Mouse (Mus musculus) CH12.LX (cell line): ENCODE measurements around the gene Tshz2. TPM values are rescaled to one million over a fixed set of nuclear protein-coding genes. Genes with fewer than 3 reads are reported as not detected.

Experiments
- DNase-seq: peaks from one replicate; pipeline ENCODE4 v3.0.0-alpha.2; 2013; ENCODE audit errors: extremely low read depth
- H3K27ac ChIP-seq: 2 replicates; pipeline ENCODE4 v1.5.1; 2012; ENCODE audit warnings: low read depth, mild to moderate bottlenecking, control low read depth, moderate library complexity; ENCODE audit not compliant: insufficient read depth
- H3K27me3 ChIP-seq: replicated peaks from 2 replicates; pipeline ENCODE3; 2012; ENCODE audit warnings: inconsistent platforms
- H3K36me3 ChIP-seq, 2 experiments: replicated peaks in 1 of 2; 2 replicates each; pipeline versions ENCODE3 to v1.6.1; 2012; ENCODE audit warnings: inconsistent platforms in 1 of 2, low read length in 1 of 2, mild to moderate bottlenecking in 1 of 2, mixed read lengths in 1 of 2, moderate library complexity in 1 of 2; ENCODE audit not compliant: control insufficient read depth in 1 of 2, insufficient read depth in 1 of 2
- H3K4me1 ChIP-seq, 2 experiments: 2 replicates each; pipeline ENCODE4 v1.6.1; 2012; ENCODE audit warnings: inconsistent platforms in 1 of 2, moderate library complexity in 1 of 2; ENCODE audit not compliant: insufficient read depth in 2 of 2, control insufficient read depth in 1 of 2
- H3K4me2 ChIP-seq: 2 replicates; pipeline ENCODE4 v1.6.1; 2012; ENCODE audit warnings: low read depth, mild to moderate bottlenecking, control low read depth; ENCODE audit not compliant: poor library complexity, insufficient read depth, severe bottlenecking
- H3K4me3 ChIP-seq, 3 experiments: fragments of 150-350 bp in 1 of 3; sonication (generic) in 1 of 3; replicated peaks in 1 of 3; 2 replicates each; pipeline versions ENCODE3 to v1.5.1; 2011 to 2012; ENCODE audit warnings: low read depth in 2 of 3, low read length in 2 of 3, mild to moderate bottlenecking in 2 of 3, moderate library complexity in 2 of 3, control low read depth in 1 of 3, improper control_type of control experiment in 1 of 3, inconsistent platforms in 1 of 3, mixed read lengths in 1 of 3; ENCODE audit not compliant: poor library complexity in 1 of 3
- H3K79me2 ChIP-seq: replicated peaks from 2 replicates; pipeline ENCODE4 v1.6.1; 2012; ENCODE audit warnings: mild to moderate bottlenecking, moderate library complexity; ENCODE audit not compliant: control insufficient read depth, poor library complexity, insufficient read depth, severe bottlenecking; ENCODE audit errors: extremely low read depth
- H3K9ac ChIP-seq: 2 replicates; pipeline ENCODE4 v1.6.1; 2012; ENCODE audit warnings: low read depth, mild to moderate bottlenecking, control low read depth, moderate library complexity; ENCODE audit not compliant: insufficient read depth
- H3K9me3 ChIP-seq: replicated peaks from 2 replicates; pipeline ENCODE3; 2012; ENCODE audit warnings: low read length, inconsistent platforms, mixed read lengths
- BHLHE40 ChIP-seq: IDR thresholded peaks from 2 replicates; pipeline ENCODE4 v1.6.1; 2011; ENCODE audit warnings: mild to moderate bottlenecking, low read depth, low read length, improper control_type of control experiment
- CHD1 ChIP-seq: IDR thresholded peaks from 2 replicates; pipeline ENCODE4 v1.6.1; 2012; ENCODE audit warnings: low read depth, low read length, improper control_type of control experiment, inconsistent platforms
- CTCF ChIP-seq, 2 experiments: IDR thresholded peaks in 1 of 2; conservative IDR thresholded peaks in 1 of 2; 2 replicates each; pipeline ENCODE4 v1.5.1; 2011 to 2012; ENCODE audit warnings: low read depth in 2 of 2, low read length in 2 of 2, improper control_type of control experiment in 1 of 2, inconsistent platforms in 1 of 2, mild to moderate bottlenecking in 1 of 2, moderate library complexity in 1 of 2
- E2F4 ChIP-seq: IDR thresholded peaks from 2 replicates; pipeline ENCODE4 v1.6.1; 2011; ENCODE audit warnings: low read depth, low read length, improper control_type of control experiment; ENCODE audit not compliant: insufficient replicate concordance
- EP300 ChIP-seq: IDR thresholded peaks from 2 replicates; pipeline ENCODE4 v1.6.1; 2011; ENCODE audit warnings: low read length, improper control_type of control experiment
- HCFC1 ChIP-seq: IDR thresholded peaks from 2 replicates; pipeline ENCODE4 v1.6.1; 2012; ENCODE audit warnings: low read depth, mild to moderate bottlenecking, inconsistent platforms, low read length, improper control_type of control experiment
- JUN ChIP-seq: IDR thresholded peaks from 2 replicates; pipeline ENCODE4 v1.6.1; 2011; ENCODE audit warnings: low read depth, mild to moderate bottlenecking, low read length, improper control_type of control experiment, moderate library complexity; ENCODE audit not compliant: insufficient read depth
- JUND ChIP-seq: conservative IDR thresholded peaks from 2 replicates; pipeline ENCODE4 v1.6.1; 2011; ENCODE audit warnings: low read depth, low read length, improper control_type of control experiment
- MAFK ChIP-seq: IDR thresholded peaks from 2 replicates; pipeline ENCODE4 v1.6.1; 2011; ENCODE audit warnings: low read length, improper control_type of control experiment; ENCODE audit not compliant: insufficient replicate concordance
- MAX ChIP-seq: IDR thresholded peaks from 2 replicates; pipeline ENCODE4 v1.6.1; 2011; ENCODE audit warnings: low read length, improper control_type of control experiment
- MAZ ChIP-seq: IDR thresholded peaks from 2 replicates; pipeline ENCODE4 v1.6.1; 2012; ENCODE audit warnings: low read depth, mild to moderate bottlenecking, inconsistent platforms, low read length, improper control_type of control experiment, moderate library complexity
- MXI1 ChIP-seq: IDR thresholded peaks from 2 replicates; pipeline ENCODE4 v1.6.1; 2011; ENCODE audit warnings: mild to moderate bottlenecking, low read depth, low read length, improper control_type of control experiment
- MYC ChIP-seq: IDR thresholded peaks from 2 replicates; pipeline ENCODE4 v1.6.1; 2011; ENCODE audit warnings: low read depth, mild to moderate bottlenecking, improper control_type of control experiment, low read length
- NELFE ChIP-seq: IDR thresholded peaks from 2 replicates; pipeline ENCODE4 v1.6.1; 2011; ENCODE audit warnings: low read depth, low read length, improper control_type of control experiment
- PAX5 ChIP-seq: IDR thresholded peaks from 2 replicates; pipeline ENCODE4 v1.6.1; 2012; ENCODE audit warnings: low read length, inconsistent platforms, mixed read lengths
- POLR2A ChIP-seq: IDR thresholded peaks from 2 replicates; pipeline ENCODE4 v1.6.1; 2011; ENCODE audit warnings: low read depth, mild to moderate bottlenecking, improper control_type of control experiment, low read length
- POLR2AphosphoS2 ChIP-seq: IDR thresholded peaks from 2 replicates; pipeline ENCODE4 v1.6.1; 2011; ENCODE audit warnings: low read depth, low read length, improper control_type of control experiment
- RCOR1 ChIP-seq: conservative IDR thresholded peaks from 2 replicates; pipeline ENCODE4 v1.6.1; 2012; ENCODE audit warnings: low read depth, mild to moderate bottlenecking, inconsistent platforms, low read length, improper control_type of control experiment
- SMC3 ChIP-seq: IDR thresholded peaks from 2 replicates; pipeline ENCODE4 v1.6.1; 2011; ENCODE audit warnings: low read depth, low read length, improper control_type of control experiment
- TBP ChIP-seq: conservative IDR thresholded peaks from 2 replicates; pipeline ENCODE4 v1.6.1; 2011; ENCODE audit warnings: low read depth, low read length, improper control_type of control experiment
- TCF12 ChIP-seq: IDR thresholded peaks from 2 replicates; pipeline ENCODE4 v1.6.1; 2014; ENCODE audit warnings: low read depth, mild to moderate bottlenecking, inconsistent platforms, low read length, improper control_type of control experiment
- USF2 ChIP-seq: conservative IDR thresholded peaks from 2 replicates; pipeline ENCODE4 v1.6.1; 2011; ENCODE audit warnings: low read depth, low read length, improper control_type of control experiment
- ZMIZ1 ChIP-seq: IDR thresholded peaks from 2 replicates; pipeline ENCODE4 v1.6.1; 2012; ENCODE audit warnings: low read depth, mild to moderate bottlenecking, inconsistent platforms, low read length, improper control_type of control experiment
- ZNF384 ChIP-seq: IDR thresholded peaks from 2 replicates; pipeline ENCODE4 v1.6.1; 2012; ENCODE audit warnings: low read depth, low read length, improper control_type of control experiment, inconsistent platforms
- dilution Hi-C: fragments of 300-500 bp; cut with MboI; formaldehyde crosslinking; loops from 2 replicates; pipeline ENCODE4 v1.14.3; 2020; ENCODE audit warnings: low sequenced_read_pairs; ENCODE audit not compliant: extremely low pct_unique_long_range_greater_than_20kb, extremely low pct_ligation_motif_present
- in situ Hi-C: fragments of 300-500 bp; cut with MboI; formaldehyde crosslinking; loops from 3 replicates; pipeline ENCODE4 v1.14.3; 2019; ENCODE audit warnings: low sequenced_read_pairs, low pct_ligation_motif_present, low pct_unique_long_range_greater_than_20kb, mixed read lengths
- polyA plus RNA-seq: library from polyadenylated mRNA; unstranded; fragments of >175 nt; gene quantifications from 2 replicates; pipeline ENCODE4 v1.2.1, GENCODE M21; 2012; ENCODE audit warnings: low read depth; ENCODE audit not compliant: insufficient read length
- total RNA-seq, 2 experiments: library from RNA; depleted of rRNA; stranded (reverse); fragments of 300-350 nt in 1 of 2; fragments of >200 nt in 1 of 2; gene quantifications; 2 replicates each; pipeline ENCODE4 v1.2.3; 2012 to 2014

Tshz2 gene
- total and polyA plus RNA-seq, 3 experiments = not detected

- no peaks in the 10 kb centered on the region for H3K79me2 ChIP-seq
- H3K27me3 ChIP-seq = no peaks in the 10 kb centered on the region
- in situ Hi-C loops = no loop called here
- peaks cover 86% of the 10 kb centered on the region for H3K9me3 ChIP-seq
- no peaks in the 10 kb centered on the region for H3K4me1 ChIP-seq
- no peak overlapping the region for H3K4me2 ChIP-seq
- H3K27ac ChIP-seq = no peak overlapping the region
- no peak overlapping the region for H3K4me3 ChIP-seq
- TF ChIP-seq MAX (no peak), CTCF (conservative IDR thresholded peaks at IDR 0.05 in 1 of 2, IDR thresholded peaks at IDR 0.05 in 1 of 2; ENCODE audit: low read depth in 2 of 2, low read length in 2 of 2) (no peak), SMC3 (no peak), EP300 (no peak), ZNF384 (no peak), JUN (no peak), RCOR1 (no peak), HCFC1 (no peak), MAZ (no peak), PAX5 (no peak), E2F4 (no peak)
- dilution Hi-C loops = no loop called here
- no peak overlapping the region for H3K9ac ChIP-seq
- no peak for DNase-seq
- no peaks in the 10 kb centered on the region for H3K36me3 ChIP-seq
Observed at GRCm38 (mm10) chr2:169743910-169744309, 111.1 kb downstream of the Tshz2 start.

GRCm38 (mm10) chr2:169747114-169747642 is 114.4 kb downstream of the Tshz2 start:
- TF ChIP-seq EP300 (no peak), MYC (no peak), USF2 (no peak)
- Histone ChIP-seq H3K9ac (no peak overlapping the region), H3K27me3 (no peaks in the 10 kb centered on the region), H3K36me3 (no peaks in the 10 kb centered on the region), H3K4me1 (no peaks in the 10 kb centered on the region), H3K4me2 (no peak overlapping the region), H3K79me2 (no peaks in the 10 kb centered on the region), H3K27ac (no peak overlapping the region), H3K9me3 (peaks cover 80% of the 10 kb centered on the region), H3K4me3 (no peak overlapping the region)
- no peak for DNase-seq
- in situ Hi-C loops (no loop called here), dilution Hi-C loops (no loop called here)

- Histone ChIP-seq H3K4me1 (no peaks in the 10 kb centered on the region), H3K4me3 (no peak overlapping the region), H3K27ac (no peak overlapping the region)
- in situ Hi-C loops = no loop called here
- no peak for DNase-seq
- TF ChIP-seq CHD1 = no peak
- TF ChIP-seq MXI1 = no peak
- no peak for TF ChIP-seq JUND
- no peak for TF ChIP-seq ZMIZ1
- TF ChIP-seq BHLHE40 = no peak
- no peak for TF ChIP-seq HCFC1
- no peak for TF ChIP-seq TCF12
- no peak for TF ChIP-seq EP300
- no peak for TF ChIP-seq ZNF384
- TF ChIP-seq NELFE = no peak
- no peak for TF ChIP-seq POLR2A
- no peak for TF ChIP-seq MAX
- TF ChIP-seq TBP = no peak
- TF ChIP-seq JUN = no peak
- TF ChIP-seq POLR2AphosphoS2 = no peak
- TF ChIP-seq MAFK = no peak
- TF ChIP-seq, all 38 proteins: peak for 0
- Histone ChIP-seq H3K9ac (no peak overlapping the region), H3K79me2 (no peaks in the 10 kb centered on the region), H3K27me3 (no peaks in the 10 kb centered on the region), H3K36me3 (no peaks in the 10 kb centered on the region), H3K4me2 (no peak overlapping the region), H3K9me3 (peaks cover 87% of the 10 kb centered on the region)
- dilution Hi-C loops = no loop called here
Observed at GRCm38 (mm10) chr2:169749331-169749945, 116.6 kb downstream of the Tshz2 start.
